Mouse (Mus musculus) heart, adult 2 months (tissue): ENCODE measurements around the gene Aloxe3. TPM values are rescaled to one million over a fixed set of nuclear protein-coding genes. Genes with fewer than 3 reads are reported as not detected.
A peak's percentile ranks its signal among the peaks of the same experiment; 100 is the strongest.

Experiments used
- DNase-seq, 2 experiments: peaks; one replicate each; pipeline ENCODE4 v3.0.0; 2021
- H3K27ac ChIP-seq: fragments of 200-600 bp; 2 replicates; pipeline ENCODE4 v1.8.1; 2022
- H3K27me3 ChIP-seq: fragments of 200-500 bp; 2 replicates; pipeline ENCODE4 v1.6.1; 2012; ENCODE audit warnings: mild to moderate bottlenecking, low read length, inconsistent platforms, mixed read lengths; ENCODE audit not compliant: control insufficient read depth, insufficient read depth
- H3K36me3 ChIP-seq: fragments of 200-500 bp; 2 replicates; pipeline ENCODE4 v1.6.1; 2012; ENCODE audit warnings: low read length, inconsistent platforms; ENCODE audit not compliant: control insufficient read depth, insufficient read depth
- H3K4me1 ChIP-seq: fragments of 200-500 bp; 2 replicates; pipeline ENCODE4 v1.6.1; 2011; ENCODE audit warnings: low read length; ENCODE audit not compliant: control insufficient read depth, insufficient read depth
- H3K4me3 ChIP-seq: fragments of 200-600 bp; 2 replicates; pipeline ENCODE4 v1.8.1; 2022
- H3K79me2 ChIP-seq: fragments of 200-500 bp; replicated peaks from 2 replicates; pipeline ENCODE4 v1.6.1; 2012; ENCODE audit warnings: mild to moderate bottlenecking, inconsistent platforms, low read length, moderate library complexity, mixed read lengths; ENCODE audit not compliant: control insufficient read depth, insufficient read depth
- H3K9ac ChIP-seq: fragments of 200-500 bp; 2 replicates; pipeline ENCODE4 v1.6.1; 2012; ENCODE audit warnings: low read depth, mild to moderate bottlenecking, control low read depth, inconsistent platforms, low read length, mixed read lengths
- CTCF ChIP-seq: fragments of 200-600 bp; IDR thresholded peaks from 2 replicates; pipeline ENCODE4 v1.8.1; 2022; ENCODE audit warnings: antibody characterized with exemption, mild to moderate bottlenecking, moderate library complexity
- EP300 ChIP-seq: fragments of 200-500 bp; IDR thresholded peaks from 2 replicates; pipeline ENCODE4 v1.6.1; 2011; ENCODE audit warnings: low read depth, low read length, control low read depth; ENCODE audit not compliant: insufficient read depth
- POLR2A ChIP-seq: fragments of 200-500 bp; IDR thresholded peaks from 2 replicates; pipeline ENCODE4 v1.6.1; 2011; ENCODE audit warnings: mild to moderate bottlenecking, low read depth, low read length, control low read depth; ENCODE audit not compliant: insufficient read depth
- WGBS: fragments of 180-500 bp; shearing (Covaris S2); methylation state at CpG from one replicate; pipeline ENCODE4 v1.1.7; 2018; 5-methylcytosine and 5-hydroxymethylcytosine counted together
- intact Hi-C: fragments of 180-260 bp; cut with DNase I; formaldehyde crosslinking; loops from one replicate; pipeline ENCODE4 v1.15.1; 2025
- polyA plus RNA-seq: library from polyadenylated mRNA; depleted of rRNA; stranded (reverse); fragments of >200 nt; gene quantifications from 2 replicates; pipeline ENCODE4 v1.2.3, GENCODE M21; 2012
- total RNA-seq, 2 experiments: library from RNA; stranded (reverse); gene quantifications; 2 replicates each; pipeline ENCODE4 v1.2.3; 2021

Aloxe3 gene
- total and polyA plus RNA-seq, 3 experiments, result 0.05 to 0.16 (median 0.07) TPM

DNA sequence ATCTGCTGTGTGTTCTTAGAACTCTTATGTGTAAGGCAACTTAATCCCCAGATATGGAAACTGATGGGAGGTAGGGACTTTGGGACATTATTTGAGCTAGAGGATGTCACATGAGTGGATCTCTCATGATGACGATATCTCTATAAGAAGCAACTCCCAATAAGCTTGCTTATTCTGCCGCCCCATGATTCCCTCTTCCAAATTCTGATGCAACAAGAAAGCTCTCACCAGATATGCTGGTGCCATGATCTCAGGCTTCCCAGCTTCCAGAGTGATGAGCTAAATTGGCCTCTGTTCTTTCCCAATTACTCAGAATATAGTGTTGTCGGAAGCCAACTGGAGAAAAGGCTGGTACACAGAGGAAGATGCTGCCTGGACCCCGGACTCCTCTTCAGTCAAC is 13.8 kb upstream of the Aloxe3 start:
- Histone ChIP-seq H3K79me2 (no peaks in the 10 kb centered on the region), H3K27ac (no peak overlapping the region; the same call in 1 of the 2 replicates), H3K4me3 (no peak overlapping the region), H3K9ac (no peak overlapping the region), H3K4me1 (no peaks in the 10 kb centered on the region; the same call in 1 of the 2 replicates), H3K27me3 (no peaks in the 10 kb centered on the region), H3K36me3 (no peaks in the 10 kb centered on the region; the same call in 1 of the 2 replicates)
- DNase-seq, result no peak
- intact Hi-C loops, result no loop called here
- 49% methylated on average over 4 of the region's 4 CpGs for WGBS
- TF ChIP-seq POLR2A (no peak), EP300 (no peak), CTCF (no peak)

DNA sequence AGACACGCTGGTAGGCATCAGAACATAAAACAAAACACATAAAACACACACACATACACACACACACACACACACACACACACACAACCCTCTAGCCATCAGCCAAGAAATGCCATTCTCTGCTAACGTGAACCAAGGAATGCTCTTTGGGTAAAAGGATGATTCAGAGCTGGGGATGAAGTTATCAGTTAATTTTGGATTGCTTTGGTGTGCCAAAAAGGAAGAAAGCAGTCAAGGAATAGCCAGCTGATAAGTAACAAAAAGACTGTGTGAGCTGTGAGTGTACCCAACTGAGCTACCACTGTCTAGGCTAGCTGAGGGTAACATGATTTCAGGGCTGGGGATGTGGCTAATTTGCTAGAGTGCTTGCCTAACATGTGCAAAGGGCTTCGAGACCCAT is 11.7 kb upstream of the Aloxe3 start:
- no peak for TF ChIP-seq EP300
- H3K36me3 ChIP-seq, result no peaks in the 10 kb centered on the region; the same call in 1 of the 2 replicates
- DNase-seq, result no peak
- H3K27ac ChIP-seq, result no peak overlapping the region
- WGBS, result 74% methylated on average over 3 of the region's 3 CpGs
- intact Hi-C loops, result no loop called here
- no peak overlapping the region for H3K9ac ChIP-seq
- H3K79me2 ChIP-seq, result no peaks in the 10 kb centered on the region
- H3K4me1 ChIP-seq, result no peaks in the 10 kb centered on the region; the same call in 1 of the 2 replicates
- no peaks in the 10 kb centered on the region for H3K27me3 ChIP-seq
- no peak overlapping the region for H3K4me3 ChIP-seq

DNA sequence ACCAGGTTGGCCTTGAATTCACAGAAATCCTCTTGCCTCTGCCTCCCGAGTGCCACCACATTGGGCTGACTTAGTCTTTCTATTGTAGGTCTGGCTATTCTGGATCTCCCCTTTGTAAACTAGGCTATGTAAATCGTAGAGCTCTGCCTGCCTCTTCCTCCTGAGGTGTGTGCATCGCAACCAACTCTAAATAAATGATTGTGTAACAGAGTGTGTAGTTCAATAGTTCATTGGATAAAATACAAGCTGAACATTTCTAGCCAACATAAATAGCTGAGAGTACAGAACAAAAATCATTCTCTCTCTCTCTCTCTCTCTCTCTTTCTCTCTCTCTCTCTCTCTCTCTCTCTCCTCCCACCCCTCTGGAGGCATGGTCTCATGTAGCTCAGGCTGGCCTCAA is 11.1 kb upstream of the Aloxe3 start:
- Histone ChIP-seq H3K36me3 (no peaks in the 10 kb centered on the region; the same call in 1 of the 2 replicates), H3K27ac (no peak overlapping the region), H3K27me3 (no peaks in the 10 kb centered on the region), H3K79me2 (no peaks in the 10 kb centered on the region), H3K4me1 (no peaks in the 10 kb centered on the region; the same call in 1 of the 2 replicates), H3K4me3 (no peak overlapping the region), H3K9ac (no peak overlapping the region)
- 86% methylated on average over 3 of the region's 3 CpGs for WGBS
- TF ChIP-seq POLR2A (no peak), CTCF (no peak), EP300 (no peak)
- intact Hi-C loops, result no loop called here
- no peak for DNase-seq

DNA sequence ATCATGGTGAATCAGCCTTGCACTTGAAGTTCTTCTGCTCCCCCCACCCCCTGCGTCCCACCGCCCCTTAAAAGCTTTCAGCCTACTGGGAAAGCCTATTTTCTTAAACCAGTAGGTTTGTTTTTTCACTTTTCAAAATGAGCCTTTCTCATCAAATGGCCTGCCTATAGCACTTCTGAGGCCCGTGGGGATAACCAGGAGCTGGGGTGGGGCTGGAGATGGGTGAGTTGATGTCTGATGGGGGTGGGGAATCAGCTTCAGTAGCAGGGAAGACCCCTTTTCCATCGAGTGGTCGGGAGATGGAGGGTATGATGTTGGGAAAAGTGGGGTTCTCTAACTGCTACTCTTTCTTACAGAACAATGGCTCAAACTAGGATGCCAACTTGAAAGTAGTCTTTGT is 8.9 kb upstream of the Aloxe3 start:
- Histone ChIP-seq H3K36me3 (no peaks in the 10 kb centered on the region), H3K9ac (no peak overlapping the region), H3K27me3 (no peaks in the 10 kb centered on the region), H3K4me3 (no peak overlapping the region), H3K27ac (no peak overlapping the region), H3K4me1 (peaks cover 2% of the 10 kb centered on the region; the same call in 1 of the 2 replicates), H3K79me2 (no peaks in the 10 kb centered on the region)
- TF ChIP-seq POLR2A (no peak), EP300 (no peak), CTCF (no peak)
- intact Hi-C loops, result no loop called here
- no peak for DNase-seq
- WGBS, result 66% methylated on average over 5 of the region's 5 CpGs

DNA sequence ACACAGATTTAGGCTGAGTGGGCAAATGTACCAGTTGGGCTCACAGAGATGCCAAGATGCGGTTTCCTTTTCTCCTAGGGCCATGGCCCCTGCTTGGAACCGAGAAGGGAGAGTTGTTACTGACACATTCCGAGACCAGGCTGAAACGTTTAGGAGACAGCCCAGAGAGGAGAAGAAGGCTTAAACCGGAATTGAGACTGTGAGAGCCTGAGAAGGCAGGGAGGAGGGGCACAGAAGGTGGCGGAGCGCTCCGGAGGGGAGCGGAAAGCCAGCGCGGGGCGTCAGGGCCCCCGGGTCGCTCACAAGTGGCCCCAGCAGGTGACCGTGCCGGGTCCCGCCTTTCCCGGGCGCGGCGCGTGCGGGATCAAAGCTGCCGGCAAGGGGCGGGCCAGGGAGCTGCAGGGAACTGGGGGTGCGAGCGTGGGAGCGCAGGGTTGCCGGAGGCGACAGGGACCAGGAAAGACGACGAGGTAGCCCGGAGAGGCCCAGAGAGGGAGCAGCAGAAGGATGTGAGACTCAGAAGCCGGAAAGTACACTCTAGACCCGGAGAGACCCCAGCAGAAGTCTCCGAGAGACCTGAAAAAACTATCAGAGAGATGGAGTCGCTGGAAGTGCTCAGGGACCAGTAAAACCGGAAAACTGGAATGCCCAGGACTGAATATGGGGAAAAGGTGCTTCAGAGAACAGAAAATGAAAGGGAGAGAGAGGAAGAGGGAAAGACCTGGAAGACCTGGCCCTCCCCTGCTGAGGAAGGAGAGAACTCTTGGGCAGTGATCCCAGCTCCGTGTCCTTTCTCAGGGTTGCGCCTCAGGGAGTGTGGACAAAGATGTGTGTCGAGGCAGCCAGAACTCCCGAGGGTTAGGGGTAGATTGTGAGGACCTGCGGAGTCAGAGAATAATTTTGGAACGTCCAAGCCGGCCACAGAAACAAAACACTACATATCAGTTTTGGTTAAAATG is 7.7 kb upstream of the Aloxe3 start:
- H3K4me1 ChIP-seq, result peaks cover 2% of the 10 kb centered on the region; the same call in 1 of the 2 replicates
- no peaks in the 10 kb centered on the region for H3K79me2 ChIP-seq
- H3K27ac ChIP-seq, result peak overlapping the region; percentile 87
- DNase-seq, result peak; percentile 81 to 83
- intact Hi-C loops, result loop anchor here (1.0 kb wide), 1 partner anchor 26 kb away; no protein-coding TSS in a partner anchor
- WGBS, result 1% methylated on average over 45 of the region's 45 CpGs
- peak overlapping the region; percentile 86 for H3K4me3 ChIP-seq
- peak overlapping the region; percentile 73 for H3K9ac ChIP-seq
- H3K36me3 ChIP-seq, result no peaks in the 10 kb centered on the region
- TF ChIP-seq EP300 (no peak), CTCF (no peak), POLR2A (no peak)
- H3K27me3 ChIP-seq, result no peaks in the 10 kb centered on the region

DNA sequence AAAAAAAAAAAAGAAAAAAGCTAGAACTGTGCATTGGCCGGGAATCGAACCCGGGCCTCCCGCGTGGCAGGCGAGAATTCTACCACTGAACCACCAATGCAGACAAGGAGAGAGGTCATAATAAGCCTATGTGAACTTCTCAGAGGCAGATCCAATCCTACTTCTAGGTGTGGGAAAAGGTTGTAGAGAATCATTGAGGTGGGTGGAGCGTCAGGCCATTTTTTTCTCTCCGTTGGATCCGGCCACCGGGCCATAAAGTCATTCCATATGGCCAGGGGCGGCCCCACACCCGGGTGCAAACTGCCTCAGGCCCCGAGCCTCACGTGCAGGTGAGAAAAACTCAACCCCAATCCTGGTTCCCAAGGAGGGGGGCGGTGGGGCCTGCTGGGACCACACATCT is 6.9 kb upstream of the Aloxe3 start:
- no peak overlapping the region for H3K9ac ChIP-seq
- peak overlapping the region; percentile 86 for H3K4me3 ChIP-seq
- H3K4me1 ChIP-seq, result peaks cover 2% of the 10 kb centered on the region; the same call in 1 of the 2 replicates
- H3K27ac ChIP-seq, result peak overlapping the region; percentile 23; the same call in 1 of the 2 replicates
- DNase-seq, result peak; percentile 84 to 90
- 5% methylated on average over 15 of the region's 15 CpGs for WGBS
- intact Hi-C loops, result loop anchor here (1.0 kb wide), 1 partner anchor 26 kb away; no protein-coding TSS in a partner anchor
- no peaks in the 10 kb centered on the region for H3K36me3 ChIP-seq
- TF ChIP-seq POLR2A, result 0 out of 2 replicates have a peak, but pooled peaks have one; percentile 19
- TF ChIP-seq EP300, result peak; percentile 89
- no peak for TF ChIP-seq CTCF
- no peaks in the 10 kb centered on the region for H3K79me2 ChIP-seq
- no peaks in the 10 kb centered on the region for H3K27me3 ChIP-seq
